8 mouse cellular contexts compared by ENCODE assay signal in genomic region chr5:74161297-74161926, GRCm38 (mm10). TPM values are rescaled to one million over a fixed set of nuclear protein-coding genes. Genes with fewer than 3 reads are reported as not detected.
A peak's percentile ranks its signal among the peaks of the same experiment; 100 is the strongest.
DNase-seq lines count a peak whose midpoint lies in the region; ATAC-seq lines count a peak whose summit lies in the region.

No protein-coding gene starts in this region.

- peak; percentile 8 for DNase-seq in cerebellum, adult 8-10 months
- no peak for DNase-seq in cerebellum, adult 11 months
- DNase-seq in forebrain, embryonic 11.5 days (ENCODE audit: low spot score), result peak; percentile 69
- DNase-seq in liver, embryonic 11.5 days (ENCODE audit: low spot score), result peak; percentile 49
- peak; percentile 76 for DNase-seq in retina, embryonic 14.5 days (ENCODE audit: low spot score)
- DNase-seq in urinary bladder, postnatal 10 days (ENCODE audit: low spot score), result no peak
- DNase-seq in T-cell, adult 2 months (ENCODE audit: low spot score), result no peak

- ATAC-seq in forebrain, embryonic 11.5 days (replicated peaks; ENCODE audit: low FRiP score), result peak; percentile 39; the same call in 1 of the 2 replicates
- peak; percentile 73 for ATAC-seq in hindbrain, embryonic 15.5 days (ENCODE audit: low FRiP score, low read depth)
- no peak for ATAC-seq in liver, embryonic 11.5 days (replicated peaks; ENCODE audit: low FRiP score)

- H3K27ac ChIP-seq in forebrain, embryonic 11.5 days (ENCODE audit: low read depth, low read length), result no peak overlapping the region
- H3K27ac ChIP-seq in hindbrain, embryonic 15.5 days (replicated peaks), result no peak overlapping the region; the same call in 1 of the 2 replicates
- no peak overlapping the region for H3K27ac ChIP-seq in liver, embryonic 11.5 days (ENCODE audit: low read depth, low read length)

- WGBS in forebrain, embryonic 11.5 days, result 37% methylated on average over 15 of the region's 15 CpGs
- 18% methylated on average over 15 of the region's 15 CpGs for whole genome bisulfite sequencing in hindbrain, embryonic 15.5 days
- WGBS in liver, embryonic 11.5 days, result 42% methylated on average over 15 of the region's 15 CpGs

- H3K27me3 ChIP-seq in forebrain, embryonic 11.5 days (ENCODE audit: control insufficient read depth, insufficient read depth, low read length), result no peaks in the 10 kb centered on the region
- no peaks in the 10 kb centered on the region; the same call in 1 of the 2 replicates for H3K27me3 ChIP-seq in hindbrain, embryonic 15.5 days
- H3K27me3 ChIP-seq in liver, embryonic 11.5 days (replicated peaks; ENCODE audit: control insufficient read depth, insufficient read depth, low read length), result no peaks in the 10 kb centered on the region

- peak overlapping the region; percentile 22; the same call in 1 of the 2 replicates for H3K4me2 ChIP-seq in forebrain, embryonic 11.5 days (ENCODE audit: low read depth, low read length, severe bottlenecking)
- H3K4me2 ChIP-seq in hindbrain, embryonic 15.5 days, result peak overlapping the region; percentile 31
- H3K4me2 ChIP-seq in liver, embryonic 11.5 days, result no peak overlapping the region

- 0 out of 2 replicates have a peak overlapping the region, but pooled peaks have one; percentile 3 for H3K9ac ChIP-seq in forebrain, embryonic 11.5 days (ENCODE audit: low read length)
- no peak overlapping the region for H3K9ac ChIP-seq in hindbrain, embryonic 15.5 days
- H3K9ac ChIP-seq in liver, embryonic 11.5 days (ENCODE audit: low read depth, low read length), result no peak overlapping the region

- H3K9me3 ChIP-seq in forebrain, embryonic 11.5 days (ENCODE audit: control insufficient read depth, low read length), result no peaks in the 10 kb centered on the region
- no peaks in the 10 kb centered on the region for H3K9me3 ChIP-seq in hindbrain, embryonic 15.5 days
- no peaks in the 10 kb centered on the region for H3K9me3 ChIP-seq in liver, embryonic 11.5 days (ENCODE audit: control insufficient read depth, low read length)

- H3K4me1 ChIP-seq in forebrain, embryonic 11.5 days (replicated peaks; ENCODE audit: control insufficient read depth, insufficient read depth, low read length), result no peaks in the 10 kb centered on the region
- H3K4me1 ChIP-seq in hindbrain, embryonic 15.5 days (replicated peaks), result peaks cover 12% of the 10 kb centered on the region
- no peaks in the 10 kb centered on the region; the same call in none of the 2 replicates for H3K4me1 ChIP-seq in liver, embryonic 11.5 days (replicated peaks; ENCODE audit: control insufficient read depth, insufficient read depth, low read length)

- H3K36me3 ChIP-seq in forebrain, embryonic 11.5 days (ENCODE audit: control insufficient read depth, insufficient read depth, low read length), result no peaks in the 10 kb centered on the region
- H3K36me3 ChIP-seq in hindbrain, embryonic 15.5 days, result no peaks in the 10 kb centered on the region
- H3K36me3 ChIP-seq in liver, embryonic 11.5 days (ENCODE audit: control insufficient read depth, insufficient read depth, low read length), result no peaks in the 10 kb centered on the region

- H3K4me3 ChIP-seq in forebrain, embryonic 11.5 days (ENCODE audit: low read depth, low read length), result no peak overlapping the region
- no peak overlapping the region for H3K4me3 ChIP-seq in hindbrain, embryonic 15.5 days
- H3K4me3 ChIP-seq in liver, embryonic 11.5 days (ENCODE audit: low read depth, low read length), result no peak overlapping the region

RNA-seq across cellular contexts. Expression of gene Rasl11b, which starts 33.7 kb away (rescaled TPM):
- 28.0 and 28.8 TPM in 2 replicates for polyA plus RNA-seq in forebrain, embryonic 11.5 days (2014; fragmentation: Nextera tagmentation; extraction: Ambion mirVana)
- 17.8 and 20.0 TPM in 2 replicates for polyA plus RNA-seq in hindbrain, embryonic 15.5 days (2015; fragmentation: Nextera tagmentation; extraction: Ambion mirVana)
- 13.9 and 14.7 TPM in 2 replicates for polyA plus RNA-seq in liver, embryonic 11.5 days (2014; fragmentation: Nextera tagmentation; extraction: Ambion mirVana)

Comparison
In these comparisons a context has a peak if more than half of its experiments do, and no peak if none do; other contexts are left out.
1. DNase-seq: peak in cerebellum, adult 8-10 months (single experiment), forebrain, embryonic 11.5 days (single experiment), liver, embryonic 11.5 days (single experiment) and retina, embryonic 14.5 days (single experiment); none in cerebellum, adult 11 months (single experiment), urinary bladder, postnatal 10 days (single experiment) and T-cell, adult 2 months (single experiment).